ENCODE assay signal across 22 mouse cellular contexts in the genomic region with DNA sequence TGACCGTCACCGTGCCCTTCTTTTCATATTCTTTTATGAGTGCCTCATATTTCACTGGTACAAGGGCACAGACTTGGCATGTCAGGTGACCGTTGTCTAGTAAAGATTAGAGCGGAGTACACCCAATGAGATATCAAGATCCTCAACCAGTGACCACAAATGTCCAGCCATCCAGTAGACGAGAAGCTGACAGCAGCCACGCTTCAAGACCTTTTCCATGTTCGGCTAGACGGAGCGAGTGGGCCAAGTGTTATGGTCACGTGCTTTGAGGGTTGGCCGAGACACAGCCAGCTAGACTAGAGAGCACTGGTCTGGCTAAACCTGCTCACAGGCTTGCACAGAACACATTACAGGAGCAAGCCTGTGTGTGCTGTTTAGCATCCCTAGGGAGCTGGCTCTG. TPM values are rescaled to one million over a fixed set of nuclear protein-coding genes. Genes with fewer than 3 reads are reported as not detected.
DNase-seq lines count a peak whose midpoint lies in the region; ATAC-seq and TF ChIP-seq lines count a peak whose summit lies in the region.
"Had no signal": no experiment of that assay in that cellular context is flagged by ENCODE, and none has a peak within 500 bp of the region (broad histone marks: within the 10 kb centered on the region; RNA-seq: fewer than 3 reads in every experiment).

No protein-coding gene starts in this region.

- H3K27ac ChIP-seq in heart, postnatal 0 days (ENCODE audit: low read depth), result no peak overlapping the region
- H3K27ac ChIP-seq: embryonic facial prominence, embryonic 12.5 days; embryonic facial prominence, embryonic 15.5 days; forebrain, embryonic 12.5 days; hindbrain, embryonic 12.5 days; hindbrain, embryonic 15.5 days had no signal

- 69% methylated on average over 11 of the region's 11 CpGs for WGBS in heart, postnatal 0 days

- intact Hi-C loops in heart, postnatal 36 days (cut with DNase I), result no loop called here

- H3K9ac ChIP-seq in heart, postnatal 0 days (replicated peaks; ENCODE audit: low read depth, low read length), result no peak overlapping the region
- H3K9ac ChIP-seq: embryonic facial prominence, embryonic 12.5 days; embryonic facial prominence, embryonic 15.5 days; forebrain, embryonic 12.5 days; hindbrain, embryonic 12.5 days; hindbrain, embryonic 15.5 days had no signal

- H3K4me3 ChIP-seq in heart, postnatal 0 days (ENCODE audit: low read depth, low read length), result no peak overlapping the region
- H3K4me3 ChIP-seq: embryonic facial prominence, embryonic 12.5 days; embryonic facial prominence, embryonic 15.5 days; forebrain, embryonic 12.5 days; hindbrain, embryonic 12.5 days; hindbrain, embryonic 15.5 days had no signal

- H3K4me1 ChIP-seq in heart, postnatal 0 days (ENCODE audit: control insufficient read depth, insufficient read depth), result no peaks in the 10 kb centered on the region
- H3K4me1 ChIP-seq: forebrain, embryonic 12.5 days; hindbrain, embryonic 12.5 days had no signal

- TF ChIP-seq CTCF in heart, postnatal 0 days (IDR thresholded peaks at IDR 0.05; ENCODE audit: low read depth), result no peak

- TF ChIP-seq EP300 in heart, postnatal 0 days (IDR thresholded peaks at IDR 0.05; ENCODE audit: low read depth), result no peak

- ATAC-seq in heart, postnatal 0 days (ENCODE audit: insufficient read depth, low read depth), result peak; percentile 8; the same call in 1 of the 2 replicates
- ATAC-seq: forebrain, embryonic 16.5 days; intestine, postnatal 0 days; Patski had no signal

- DNase-seq in adrenal gland, postnatal 36 days, result peak; percentile 20 to 27
- no peak for DNase-seq in adrenal gland, adult 8-10 months
- peak; percentile 93 for DNase-seq in heart, adult 11 months
- no peak for DNase-seq in heart, postnatal 36 days
- DNase-seq in heart, postnatal 0 days (ENCODE audit: low spot score), result no peak
- no peak for DNase-seq in heart, adult 9 months (ENCODE audit: low spot score in 2 of 2)
- DNase-seq: B cell, adult 2 months; cerebellum, adult 11 months; cerebellum, adult 2 months; cerebellum, adult 9-11 months; gastrocnemius, postnatal 25 days; kidney, adult 2 months had no signal

- no peaks in the 10 kb centered on the region for H3K27me3 ChIP-seq in heart, postnatal 0 days (ENCODE audit: control insufficient read depth, insufficient read depth, low read length)
- H3K27me3 ChIP-seq: CH12.LX; embryonic facial prominence, embryonic 12.5 days; embryonic facial prominence, embryonic 15.5 days; forebrain, embryonic 12.5 days; hindbrain, embryonic 12.5 days; hindbrain, embryonic 15.5 days; Patski had no signal

- H3K4me2 ChIP-seq in heart, postnatal 0 days (ENCODE audit: low read depth, low read length), result no peak overlapping the region
- H3K4me2 ChIP-seq: embryonic facial prominence, embryonic 12.5 days; embryonic facial prominence, embryonic 15.5 days; forebrain, embryonic 12.5 days; hindbrain, embryonic 12.5 days; hindbrain, embryonic 15.5 days had no signal

- H3K9me3 ChIP-seq in heart, postnatal 0 days (replicated peaks; ENCODE audit: control insufficient read depth, low read length), result no peaks in the 10 kb centered on the region
- H3K9me3 ChIP-seq: embryonic facial prominence, embryonic 12.5 days; embryonic facial prominence, embryonic 15.5 days; forebrain, embryonic 12.5 days; G1E; hindbrain, embryonic 12.5 days; hindbrain, embryonic 15.5 days had no signal

- H3K36me3 ChIP-seq in heart, postnatal 0 days (replicated peaks; ENCODE audit: control insufficient read depth, insufficient read depth, low read length), result peaks cover 33% of the 10 kb centered on the region
- H3K36me3 ChIP-seq: embryonic facial prominence, embryonic 12.5 days had no signal

RNA-seq across cellular contexts. Expression of gene Klhl8, which starts 50.4 kb away (rescaled TPM):
- 10 to 100 TPM; 19.7 to 20.5 TPM for total RNA-seq in adrenal gland, postnatal 36 days (2021)
- total RNA-seq in adrenal gland, adult 8-10 months (2022), result 10 to 100 TPM; 17.8 to 22.4 (median 20.5) TPM
- total RNA-seq in heart, postnatal 36 days (2021), result 10 to 100 TPM; 11.1 to 12.8 TPM
- 7.4 and 12.8 TPM in 2 replicates for total RNA-seq in heart, postnatal 0 days (2014; rRNA removed; ENCODE audit: low replicate concordance)
- polyA plus RNA-seq in heart, postnatal 0 days (2015; fragmentation: Nextera tagmentation; extraction: Ambion mirVana), result 10.9 and 11.3 TPM in 2 replicates

Comparison
In these comparisons a context has a peak if more than half of its experiments do, and no peak if none do; other contexts are left out.
1. DNase-seq: peak in adrenal gland, postnatal 36 days (2 of 2) and heart, adult 11 months (single experiment); none in adrenal gland, adult 8-10 months (single experiment), heart, postnatal 36 days (0 of 2), heart, postnatal 0 days (single experiment) and heart, adult 9 months (0 of 2).